Mouse (Mus musculus) liver, embryonic 15.5 days (tissue): ENCODE data around the gene Abca14. TPM values are rescaled to one million over a fixed set of nuclear protein-coding genes. Genes with fewer than 3 reads are reported as not detected.

ENCODE experiments used
- ATAC-seq: fragments of 200-750 bp; cut with Nextera tagmentation; 2 replicates; pipeline ENCODE4 v1.8.0; 2017; ENCODE audit warnings: moderate number of reproducible peaks, mild to moderate bottlenecking, moderate library complexity; ENCODE audit not compliant: insufficient read depth
- H3K27ac ChIP-seq: fragments of 300-500 bp; sonication (generic); replicated peaks from 2 replicates; pipeline ENCODE4 v1.5.1; 2015; ENCODE audit warnings: mild to moderate bottlenecking, inconsistent platforms
- H3K27me3 ChIP-seq: fragments of 300-500 bp; sonication (generic); 2 replicates; pipeline ENCODE4 v1.6.1; 2015; ENCODE audit warnings: mild to moderate bottlenecking, inconsistent platforms
- H3K36me3 ChIP-seq: fragments of 300-500 bp; sonication (generic); replicated peaks from 2 replicates; pipeline ENCODE4 v1.6.1; 2015; ENCODE audit warnings: moderate library complexity, mild to moderate bottlenecking, inconsistent platforms
- H3K4me1 ChIP-seq: fragments of 300-500 bp; sonication (generic); replicated peaks from 2 replicates; pipeline ENCODE4 v1.6.1; 2015; ENCODE audit warnings: inconsistent platforms
- H3K4me2 ChIP-seq: fragments of 300-500 bp; sonication (generic); 2 replicates; pipeline ENCODE4 v1.6.1; 2015; ENCODE audit warnings: moderate library complexity, mild to moderate bottlenecking, inconsistent platforms
- H3K4me3 ChIP-seq: fragments of 300-500 bp; sonication (generic); replicated peaks from 2 replicates; pipeline ENCODE4 v1.5.1; 2015; ENCODE audit warnings: mild to moderate bottlenecking, inconsistent platforms
- H3K9ac ChIP-seq: fragments of 300-500 bp; sonication (generic); 2 replicates; pipeline ENCODE4 v1.6.1; 2015; ENCODE audit warnings: moderate library complexity, mild to moderate bottlenecking, inconsistent platforms
- H3K9me3 ChIP-seq: fragments of 300-500 bp; sonication (generic); replicated peaks from 2 replicates; pipeline ENCODE4 v1.6.1; 2016; ENCODE audit warnings: inconsistent platforms
- WGBS: fragments of 180-500 bp; shearing (Covaris S2); methylation state at CpG from one replicate; pipeline ENCODE4 v1.1.7; 2015; ENCODE audit warnings: mixed read lengths; ENCODE audit not compliant: insufficient replicate concordance; 5-methylcytosine and 5-hydroxymethylcytosine counted together
- polyA plus RNA-seq: library from polyadenylated mRNA; unstranded; fragments of >200 nt; fragmentation: Nextera tagmentation; extraction: Ambion mirVana; gene quantifications from 2 replicates; pipeline ENCODE4 v1.2.1, GENCODE M21; 2015

The Abca14 gene
- polyA plus RNA-seq = not detected in 2 replicates

DNA sequence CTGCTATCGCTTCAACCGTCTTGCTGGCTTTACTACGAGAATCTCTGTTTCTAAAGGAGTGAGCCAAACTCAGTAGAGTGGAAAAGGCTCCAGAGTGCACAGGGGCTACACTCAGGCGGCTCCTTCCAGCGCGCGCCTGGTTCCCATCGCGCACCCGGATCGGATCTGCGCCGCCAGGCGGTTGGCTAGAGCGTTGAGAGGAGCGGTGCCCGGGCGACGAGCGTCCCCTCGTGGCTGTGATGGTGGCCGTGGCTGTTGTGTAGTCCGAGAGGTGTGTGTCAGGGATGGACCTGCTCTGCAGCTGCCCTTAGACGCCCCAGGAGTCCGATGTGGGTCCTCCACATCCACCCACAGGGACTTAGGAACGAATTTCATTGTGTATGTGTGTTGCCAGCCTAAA lies at the start of gene Abca14:
Gene Abca14, plus strand, starts transcription at position 173 of the 400 bp plus-strand sequence.
- Histone ChIP-seq H3K4me1 (no peaks in the 10 kb centered on the region), H3K4me2 (no peak within 1 kb of the TSS), H3K27me3 (peaks cover 16% of the 10 kb centered on the region), H3K9me3 (no peaks in the 10 kb centered on the region), H3K36me3 (no peaks in the 10 kb centered on the region), H3K4me3 (no peak within 1 kb of the TSS), H3K27ac (no peak within 1 kb of the TSS), H3K9ac (no peak within 1 kb of the TSS)
- WGBS = 5% methylated on average over 26 of the region's 26 CpGs
- no peak for ATAC-seq

DNA sequence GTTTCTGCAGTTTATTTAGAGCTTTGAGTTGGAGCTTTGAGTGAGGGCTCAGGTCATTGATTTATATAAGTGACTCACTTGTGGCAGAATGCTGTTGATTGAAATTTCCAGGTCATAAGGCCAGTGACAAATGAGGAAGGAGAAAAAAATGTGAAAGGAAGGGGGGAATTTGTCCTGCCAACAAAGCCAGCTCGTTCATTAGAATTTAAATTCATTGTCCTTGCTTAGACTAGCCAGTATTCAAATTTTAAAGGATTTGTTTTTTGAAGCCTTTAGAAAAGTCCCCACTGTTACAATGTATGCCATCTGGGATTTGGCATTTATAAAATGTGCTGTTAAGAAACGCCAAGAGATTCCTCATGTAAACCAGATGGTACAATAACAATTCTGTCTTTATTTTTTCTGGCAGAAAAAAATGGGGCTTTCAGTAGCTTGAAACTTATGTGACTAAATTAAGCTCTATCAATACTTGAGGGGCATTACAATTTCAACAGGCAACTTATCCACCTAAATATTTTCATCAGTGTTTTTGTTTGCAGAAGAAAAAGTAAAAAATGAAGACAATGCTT lies 46.8 kb upstream of the Abca14 start:
- ATAC-seq = no peak
- Histone ChIP-seq H3K36me3 (no peaks in the 10 kb centered on the region), H3K27ac (no peak overlapping the region), H3K9me3 (no peaks in the 10 kb centered on the region), H3K4me1 (no peaks in the 10 kb centered on the region), H3K27me3 (no peaks in the 10 kb centered on the region), H3K9ac (no peak overlapping the region), H3K4me3 (no peak overlapping the region), H3K4me2 (no peak overlapping the region)
- WGBS = 39% methylated on average over 2 of the region's 2 CpGs

DNA sequence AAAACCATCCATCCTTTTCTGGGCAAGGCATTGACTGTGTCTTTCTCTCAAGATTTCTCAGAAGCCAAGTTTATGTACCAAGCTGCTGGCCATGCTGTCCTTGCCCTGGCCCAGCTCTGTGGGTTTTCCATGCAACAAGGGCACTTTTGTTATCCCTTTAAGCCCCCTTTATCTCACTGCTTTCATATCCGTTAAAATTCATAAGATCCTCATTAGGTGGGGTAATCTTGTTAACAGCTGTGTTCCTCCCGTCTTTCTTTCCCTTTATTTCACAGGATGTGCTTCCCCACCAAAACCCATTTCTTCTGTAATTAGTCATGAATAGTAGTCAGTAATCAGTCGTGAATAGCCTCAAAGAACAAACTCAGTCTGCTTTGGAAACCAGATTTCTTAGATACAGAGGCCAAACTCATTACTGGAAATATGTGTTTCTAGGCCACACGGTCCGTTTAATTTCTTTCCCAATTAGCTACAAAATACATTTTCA lies 46.1 kb upstream of the Abca14 start:
- no peaks in the 10 kb centered on the region for H3K36me3 ChIP-seq
- 48% methylated on average over 5 of the region's 5 CpGs for WGBS
- H3K4me2 ChIP-seq = no peak overlapping the region
- no peak overlapping the region for H3K9ac ChIP-seq
- H3K4me1 ChIP-seq = no peaks in the 10 kb centered on the region
- H3K4me3 ChIP-seq = no peak overlapping the region
- no peaks in the 10 kb centered on the region for H3K9me3 ChIP-seq
- H3K27me3 ChIP-seq = no peaks in the 10 kb centered on the region
- no peak for ATAC-seq
- H3K27ac ChIP-seq = no peak overlapping the region

DNA sequence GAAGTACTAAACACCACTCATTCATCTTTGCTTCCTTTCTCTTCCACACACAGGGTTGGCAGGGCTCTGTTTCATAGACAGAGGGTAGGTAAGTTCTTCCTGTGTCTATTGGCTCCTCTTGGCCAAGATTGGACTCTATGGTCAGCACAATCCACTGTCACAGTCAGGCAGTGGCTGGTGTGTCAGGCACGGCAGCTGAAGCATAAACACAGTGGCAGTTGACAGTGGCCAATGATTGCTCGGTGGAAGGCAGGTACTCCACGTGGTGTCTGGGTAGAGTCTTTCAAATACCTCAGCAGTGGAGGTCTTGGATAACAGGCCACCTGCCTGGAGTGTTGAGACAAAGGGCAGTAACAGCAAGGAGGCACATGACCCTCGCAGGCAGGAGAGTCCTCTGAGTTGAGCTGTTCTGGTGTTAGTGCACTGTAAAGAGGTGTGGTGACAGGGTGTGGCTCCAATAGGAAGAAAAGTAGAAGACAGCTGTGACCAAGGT lies 45.6 kb upstream of the Abca14 start:
- Histone ChIP-seq H3K4me2 (no peak overlapping the region), H3K4me1 (no peaks in the 10 kb centered on the region), H3K9me3 (no peaks in the 10 kb centered on the region), H3K27me3 (no peaks in the 10 kb centered on the region), H3K9ac (no peak overlapping the region), H3K36me3 (no peaks in the 10 kb centered on the region), H3K4me3 (no peak overlapping the region), H3K27ac (no peak overlapping the region)
- WGBS = 35% methylated on average over 4 of the region's 4 CpGs
- no peak for ATAC-seq

DNA sequence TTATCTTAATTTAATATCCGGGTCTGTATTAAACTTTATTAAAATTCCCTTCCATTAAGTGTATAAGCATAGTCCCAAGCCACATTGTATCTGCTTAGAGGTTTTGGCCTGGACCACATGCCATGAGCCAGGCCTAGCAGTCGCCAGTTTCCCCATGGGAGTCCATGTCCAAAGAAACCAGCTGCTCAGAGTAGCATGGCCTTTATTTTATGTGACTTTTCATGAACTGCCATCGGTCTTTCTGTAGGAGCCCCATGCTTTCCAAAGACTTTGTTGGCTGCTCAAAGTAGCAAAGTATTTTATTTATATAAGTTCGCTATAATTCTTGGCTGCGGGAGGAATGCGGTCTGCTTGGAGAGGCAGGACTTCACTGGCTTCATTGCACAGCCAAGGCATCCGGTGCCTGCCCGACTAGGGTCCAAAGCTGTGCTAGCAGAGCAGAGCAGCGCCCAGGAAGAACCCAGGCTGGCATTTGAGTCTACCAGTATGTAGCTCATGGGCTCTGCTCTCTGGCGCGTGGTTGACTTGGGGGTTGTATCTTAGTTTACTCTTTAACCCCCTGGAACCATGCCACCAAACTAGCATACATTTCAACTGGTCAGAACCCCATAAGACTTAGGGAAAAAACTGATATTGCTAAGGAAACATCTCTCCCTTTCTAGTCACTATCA lies 40.0 kb upstream of the Abca14 start:
- no peaks in the 10 kb centered on the region for H3K9me3 ChIP-seq
- H3K4me2 ChIP-seq = no peak overlapping the region
- 75% methylated on average over 11 of the region's 11 CpGs for WGBS
- H3K9ac ChIP-seq = no peak overlapping the region
- H3K36me3 ChIP-seq = no peaks in the 10 kb centered on the region
- no peaks in the 10 kb centered on the region for H3K27me3 ChIP-seq
- no peaks in the 10 kb centered on the region for H3K4me1 ChIP-seq
- no peak overlapping the region for H3K4me3 ChIP-seq
- no peak overlapping the region for H3K27ac ChIP-seq
- ATAC-seq = no peak

DNA sequence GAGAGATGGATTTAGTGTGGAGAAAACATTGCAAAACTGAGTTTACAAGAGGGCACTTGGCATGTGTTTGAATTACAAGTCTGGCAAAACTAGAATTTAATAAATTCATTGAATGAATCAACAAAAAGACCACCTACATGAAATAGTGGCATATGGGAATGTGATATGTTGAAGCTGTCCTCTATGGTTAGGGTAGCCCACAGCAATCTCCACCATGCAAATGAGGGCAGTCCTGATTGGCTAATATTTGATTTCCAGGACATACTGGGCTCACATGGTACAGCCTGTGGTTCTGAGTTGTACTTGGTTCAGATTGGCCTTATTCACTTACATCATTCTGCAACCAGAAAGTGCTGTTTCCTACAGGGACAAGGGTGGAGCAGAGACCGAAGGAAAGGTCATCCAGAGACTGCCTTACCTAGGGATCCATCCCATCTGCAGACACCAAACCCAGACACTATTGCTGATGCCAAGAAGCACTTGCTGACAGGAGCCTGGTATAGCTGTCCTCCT lies 31.5 kb upstream of the Abca14 start:
- Histone ChIP-seq H3K27me3 (no peaks in the 10 kb centered on the region), H3K9me3 (no peaks in the 10 kb centered on the region), H3K4me1 (no peaks in the 10 kb centered on the region), H3K27ac (no peak overlapping the region), H3K9ac (no peak overlapping the region), H3K4me2 (no peak overlapping the region), H3K36me3 (no peaks in the 10 kb centered on the region), H3K4me3 (no peak overlapping the region)
- ATAC-seq = no peak
- WGBS = 59% methylated on average over 1 of the region's 1 CpGs

DNA sequence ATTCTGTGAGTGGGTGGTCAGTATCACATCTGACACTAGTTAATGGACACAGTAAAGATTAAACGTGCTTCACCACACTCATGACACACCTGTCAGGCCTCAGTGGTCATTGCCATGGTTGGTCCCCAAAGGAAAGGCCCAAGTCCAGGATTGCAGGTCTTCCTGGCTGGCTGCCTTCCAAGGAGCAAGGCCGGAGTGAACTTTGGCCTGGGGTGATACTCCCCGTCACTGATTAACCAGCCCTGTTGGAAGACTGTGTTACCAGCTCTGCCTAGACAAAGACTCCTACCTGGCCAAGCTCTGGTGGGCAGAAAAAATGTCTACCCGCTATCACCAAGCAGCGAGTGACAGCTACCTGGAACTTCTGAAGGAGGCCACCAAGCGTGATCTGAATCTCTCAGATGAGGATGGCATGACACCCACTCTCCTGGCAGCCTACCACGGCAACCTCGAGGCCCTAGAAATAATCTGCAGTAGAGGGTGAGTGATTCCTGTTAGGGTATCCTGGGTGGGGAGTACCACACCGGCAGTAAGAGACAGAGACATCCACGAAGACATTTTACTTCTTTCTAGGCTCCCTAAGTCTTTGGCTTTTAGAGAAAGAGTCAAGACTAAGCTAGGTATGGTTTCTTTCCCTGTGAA lies 30.0 kb upstream of the Abca14 start, which contains the start of gene Anks4b:
Gene Anks4b, plus strand, starts transcription at position 256 of the 642 bp plus-strand sequence.
- H3K9ac ChIP-seq = peak within 1 kb of the TSS; percentile 25; the same call in 1 of the 2 replicates
- peak within 1 kb of the TSS; percentile 45 for H3K4me3 ChIP-seq
- ATAC-seq = peak; percentile 80

DNA sequence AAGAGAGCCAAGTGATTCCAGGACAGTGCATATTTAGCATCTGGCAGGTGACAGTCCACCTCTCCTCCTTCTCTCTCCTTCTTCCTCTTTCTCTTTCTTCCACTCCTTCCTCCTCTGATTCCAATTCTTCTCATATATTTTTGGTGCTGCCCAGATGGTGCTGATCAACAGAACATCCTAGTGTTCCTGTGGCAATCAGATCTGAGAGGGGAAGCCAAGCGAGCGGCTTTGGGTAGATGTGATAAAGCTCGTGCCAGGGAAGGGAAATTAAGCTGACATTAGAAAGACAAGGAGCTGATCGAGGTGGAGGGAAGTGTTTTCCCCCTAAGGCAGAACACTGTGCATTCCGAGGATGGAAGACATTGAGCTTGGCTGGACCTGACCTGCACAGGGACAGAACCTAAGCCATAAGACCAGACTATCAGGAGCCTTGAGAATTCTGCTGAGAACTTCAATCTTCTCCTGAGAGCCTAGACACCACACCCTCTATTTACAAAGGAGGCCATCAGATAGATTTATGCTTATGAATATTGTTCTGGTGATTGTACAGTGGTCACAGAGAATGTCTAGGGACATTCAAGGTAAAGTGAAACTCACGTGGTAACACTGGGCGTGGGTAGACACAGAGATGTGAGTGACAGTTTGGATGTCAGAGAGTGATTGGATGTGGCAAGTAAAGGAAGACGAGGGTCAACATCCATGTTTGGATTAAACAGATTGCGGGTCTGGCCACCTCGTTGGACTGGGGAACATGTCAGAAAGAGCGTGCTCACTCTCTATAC lies 28.8 kb upstream of the Abca14 start:
- Histone ChIP-seq H3K36me3 (no peaks in the 10 kb centered on the region), H3K27me3 (no peaks in the 10 kb centered on the region), H3K9me3 (no peaks in the 10 kb centered on the region), H3K4me3 (peak overlapping the region; percentile 45), H3K27ac (peak overlapping the region; percentile 61; the same call in 1 of the 2 replicates), H3K9ac (peak overlapping the region; percentile 21; the same call in 1 of the 2 replicates), H3K4me2 (peak overlapping the region; percentile 42), H3K4me1 (0 out of 2 replicates have a peak, but pooled peaks cover 3% of the 10 kb centered on the region)
- 43% methylated on average over 11 of the region's 11 CpGs for WGBS
- ATAC-seq = peak; percentile 49

More for the DNA sequence above, 30.0 kb upstream of the Abca14 start, which contains the start of gene Anks4b:
- Histone ChIP-seq H3K4me1 (0 out of 2 replicates have a peak, but pooled peaks cover under 1% of the 10 kb centered on the region), H3K36me3 (no peaks in the 10 kb centered on the region), H3K27me3 (no peaks in the 10 kb centered on the region), H3K9me3 (no peaks in the 10 kb centered on the region), H3K27ac (peak within 1 kb of the TSS; percentile 61), H3K4me2 (peak within 1 kb of the TSS; percentile 42)
- 56% methylated on average over 10 of the region's 10 CpGs for WGBS

DNA sequence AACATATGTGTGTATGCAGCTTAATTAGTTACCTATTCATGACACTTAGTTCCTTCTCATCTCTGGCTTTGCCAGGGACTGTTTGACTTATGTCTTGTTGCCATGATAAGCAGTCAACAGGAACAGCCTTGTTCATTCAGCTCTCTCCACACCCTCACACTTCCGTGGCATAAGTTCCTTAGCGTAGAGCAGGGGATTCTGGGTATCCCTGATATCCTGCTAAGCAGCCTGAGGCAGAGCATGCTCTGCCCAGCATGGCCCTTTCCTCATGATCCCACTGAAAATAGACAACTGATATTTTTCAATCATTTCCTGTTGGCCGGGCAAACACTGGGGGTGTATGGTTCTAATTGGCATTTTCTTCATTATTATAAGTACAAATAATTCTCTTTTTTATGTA lies 26.1 kb upstream of the Abca14 start:
- Histone ChIP-seq H3K4me2 (no peak overlapping the region), H3K27ac (no peak overlapping the region), H3K9ac (no peak overlapping the region), H3K36me3 (no peaks in the 10 kb centered on the region), H3K27me3 (no peaks in the 10 kb centered on the region), H3K4me3 (no peak overlapping the region), H3K4me1 (0 out of 2 replicates have a peak, but pooled peaks cover 3% of the 10 kb centered on the region), H3K9me3 (no peaks in the 10 kb centered on the region)
- ATAC-seq = no peak
- WGBS = 67% methylated on average over 3 of the region's 3 CpGs

DNA sequence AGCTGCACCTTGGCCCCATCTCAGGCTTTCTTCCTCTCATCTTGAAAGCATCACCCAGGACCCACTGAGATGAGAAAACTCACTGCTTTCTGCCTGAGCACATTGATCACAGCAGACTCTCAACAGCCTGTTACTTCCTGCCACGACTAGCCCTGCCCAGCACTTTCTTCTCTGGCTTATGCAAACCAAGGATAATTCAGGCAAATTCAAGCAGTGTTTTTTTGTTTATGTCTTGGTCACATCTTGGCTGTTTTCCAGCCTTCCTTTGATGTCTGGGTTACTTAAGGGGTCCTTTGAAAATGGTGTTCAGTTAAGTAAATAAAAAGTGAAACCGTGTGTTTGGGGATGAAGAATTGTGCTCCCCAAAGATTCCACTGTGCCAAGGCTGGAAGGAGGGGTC lies 24.8 kb upstream of the Abca14 start:
- WGBS = 9% methylated on average over 2 of the region's 2 CpGs
- Histone ChIP-seq H3K27me3 (no peaks in the 10 kb centered on the region), H3K9ac (no peak overlapping the region), H3K4me2 (no peak overlapping the region), H3K9me3 (no peaks in the 10 kb centered on the region), H3K36me3 (no peaks in the 10 kb centered on the region), H3K4me1 (0 out of 2 replicates have a peak, but pooled peaks cover 3% of the 10 kb centered on the region), H3K27ac (no peak overlapping the region), H3K4me3 (no peak overlapping the region)
- ATAC-seq = no peak
